ENCODE assay signal across 8 mouse cellular contexts in genomic region chr8:13104691-13105086, GRCm38 (mm10). TPM values are rescaled to one million over a fixed set of nuclear protein-coding genes. Genes with fewer than 3 reads are reported as not detected.
A peak's percentile ranks its signal among the peaks of the same experiment; 100 is the strongest.
DNase-seq lines count a peak whose midpoint lies in the region; ATAC-seq and TF ChIP-seq lines count a peak whose summit lies in the region.

No protein-coding gene starts in this region.

- WGBS in cerebellum, adult 2 months = under 1% methylated on average over 45 of the region's 45 CpGs
- WGBS in hindbrain, embryonic 10.5 days = under 1% methylated on average over 45 of the region's 45 CpGs
- WGBS in lung, postnatal 0 days = 2% methylated on average over 42 of the region's 45 CpGs

- H3K27me3 ChIP-seq in MEL (ENCODE audit: control insufficient read depth in 1 of 2, insufficient read depth in 2 of 2, low read length in 2 of 2) = no peaks in the 10 kb centered on the region
- no peaks in the 10 kb centered on the region for H3K27me3 ChIP-seq in cerebellum, adult 2 months (ENCODE audit: control insufficient read depth, insufficient read depth, low read length)
- H3K27me3 ChIP-seq in hindbrain, embryonic 10.5 days (ENCODE audit: insufficient read depth, poor library complexity, severe bottlenecking) = no peaks in the 10 kb centered on the region
- no peaks in the 10 kb centered on the region for H3K27me3 ChIP-seq in lung, postnatal 0 days (replicated peaks; ENCODE audit: insufficient read depth, low read length)

- peaks cover 2 to 30% of the 10 kb centered on the region in 2 experiments; a peak in 3 of 4 replicates for H3K36me3 ChIP-seq in MEL (ENCODE audit: control insufficient read depth in 1 of 2, insufficient read depth in 2 of 2, low read length in 2 of 2)
- peaks cover 30% of the 10 kb centered on the region for H3K36me3 ChIP-seq in hindbrain, embryonic 10.5 days
- no peaks in the 10 kb centered on the region; the same call in 1 of the 2 replicates for H3K36me3 ChIP-seq in lung, postnatal 0 days (ENCODE audit: insufficient read depth, low read length)

- H3K9ac ChIP-seq in MEL (ENCODE audit: control insufficient read depth, low read depth, low read length, poor library complexity, severe bottlenecking) = peak overlapping the region; percentile 84
- peak overlapping the region; percentile 89 for H3K9ac ChIP-seq in lung, postnatal 0 days (replicated peaks; ENCODE audit: low read depth)

- TF ChIP-seq EP300 in MEL (IDR thresholded peaks at IDR 0.05; ENCODE audit: low read depth in 1 of 2, low read length in 2 of 2) = no peak; a peak in 1 of 4 replicates
- no peak for TF ChIP-seq EP300 in lung, postnatal 0 days (IDR thresholded peaks at IDR 0.05)

- peak overlapping the region; percentile 65 to 94 for H3K4me3 ChIP-seq in MEL (ENCODE audit: control insufficient read depth in 1 of 2, insufficient read depth in 1 of 2, low read depth in 2 of 2, low read length in 2 of 2)
- H3K4me3 ChIP-seq in cerebellum, adult 2 months (replicated peaks; ENCODE audit: insufficient read depth, low read depth, low read length) = peak overlapping the region; percentile 95
- peak overlapping the region; percentile 70 for H3K4me3 ChIP-seq in hindbrain, embryonic 10.5 days
- peak overlapping the region; percentile 93 for H3K4me3 ChIP-seq in lung, postnatal 0 days (ENCODE audit: low read depth, low read length)

- H3K79me2 ChIP-seq in MEL (ENCODE audit: control insufficient read depth, insufficient read depth, low read length, poor library complexity) = peaks cover 64% of the 10 kb centered on the region

- peak in 1 of 3 experiments; percentile 21; a peak in 1 of 6 replicates for TF ChIP-seq CTCF in MEL (IDR thresholded peaks at IDR 0.05 in 2 of 3, conservative IDR thresholded peaks at IDR 0.05 in 1 of 3; ENCODE audit: control insufficient read depth in 1 of 3, insufficient read depth in 1 of 3, low read depth in 2 of 3, low read length in 3 of 3, poor library complexity in 1 of 3, severe bottlenecking in 1 of 3)
- TF ChIP-seq CTCF in cerebellum, adult 2 months (IDR thresholded peaks at IDR 0.05; ENCODE audit: borderline replicate concordance, insufficient read depth, low read depth, low read length) = no peak
- peak; percentile 27; the same call in 1 of the 2 replicates for TF ChIP-seq CTCF in lung, postnatal 0 days (IDR thresholded peaks at IDR 0.05)

- TF ChIP-seq POLR2A in MEL (IDR thresholded peaks at IDR 0.05; ENCODE audit: control insufficient read depth in 1 of 2, insufficient read depth in 1 of 2, low read depth in 1 of 2, low read length in 2 of 2, poor library complexity in 1 of 2) = peak; percentile 71; a peak in 2 of 4 replicates
- peak; percentile 85 for TF ChIP-seq POLR2A in cerebellum, adult 2 months (IDR thresholded peaks at IDR 0.05; ENCODE audit: borderline replicate concordance, insufficient read depth, low read length)

- peak; percentile 72 for ATAC-seq in lung, postnatal 0 days

- peak; percentile 97 for DNase-seq in MEL (ENCODE audit: low read depth, low spot score)
- peak; percentile 91 to 97 for DNase-seq in cerebellum, adult 2 months
- peak; percentile 81 for DNase-seq in forelimb bud, embryonic 11.5 days (ENCODE audit: low read depth, low spot score)
- peak; percentile 91 for DNase-seq in hindbrain, embryonic 10.5 days (ENCODE audit: low spot score)
- DNase-seq in layer of hippocampus, adult 9-11 months = peak; percentile 87
- peak; percentile 94 for DNase-seq in lung, postnatal 0 days (ENCODE audit: low spot score)
- DNase-seq in ovary, postnatal 14 days (ENCODE audit: low spot score) = peak; percentile 95
- DNase-seq in thymus, postnatal 14 days = peak; percentile 93

- H3K4me1 ChIP-seq in MEL (ENCODE audit: control insufficient read depth in 1 of 2, insufficient read depth in 2 of 2, low read length in 2 of 2) = peaks cover 16 to 34% of the 10 kb centered on the region in 2 experiments
- peaks cover 4% of the 10 kb centered on the region for H3K4me1 ChIP-seq in cerebellum, adult 2 months (ENCODE audit: control insufficient read depth, insufficient read depth, low read length)
- H3K4me1 ChIP-seq in hindbrain, embryonic 10.5 days (replicated peaks) = peaks cover 31% of the 10 kb centered on the region
- H3K4me1 ChIP-seq in lung, postnatal 0 days (ENCODE audit: insufficient read depth, low read depth, low read length) = peaks cover 4% of the 10 kb centered on the region; the same call in 1 of the 2 replicates

- H3K9me3 ChIP-seq in MEL (replicated peaks; ENCODE audit: insufficient read depth, low read length) = no peaks in the 10 kb centered on the region
- no peaks in the 10 kb centered on the region for H3K9me3 ChIP-seq in hindbrain, embryonic 10.5 days
- H3K9me3 ChIP-seq in lung, postnatal 0 days (ENCODE audit: low read length) = no peaks in the 10 kb centered on the region

- H3K4me2 ChIP-seq in lung, postnatal 0 days (replicated peaks; ENCODE audit: low read depth, low read length) = peak overlapping the region; percentile 63

- peak overlapping the region; percentile 77 for H3K27ac ChIP-seq in MEL (ENCODE audit: control insufficient read depth, low read depth, low read length)
- peak overlapping the region; percentile 85 for H3K27ac ChIP-seq in cerebellum, adult 2 months (ENCODE audit: insufficient read depth, low read length)
- H3K27ac ChIP-seq in hindbrain, embryonic 10.5 days = peak overlapping the region; percentile 95
- H3K27ac ChIP-seq in lung, postnatal 0 days (ENCODE audit: low read length) = peak overlapping the region; percentile 95

- TF ChIP-seq RAD21 in MEL (IDR thresholded peaks at IDR 0.05; ENCODE audit: low read depth, low read length) = no peak

TF ChIP-seq in MEL, 35 proteins besides CTCF, POLR2A, EP300 and RAD21 (continues in another document):
- no peak for TF ChIP-seq MAX (IDR thresholded peaks at IDR 0.05; ENCODE audit: low read length)
- TF ChIP-seq POLR2AphosphoS2 (IDR thresholded peaks at IDR 0.05; ENCODE audit: low read length) = peak; percentile 56; the same call in 1 of the 2 replicates
- 0 out of 2 replicates have a peak, but pooled peaks have one; percentile 12 for TF ChIP-seq GABPA (IDR thresholded peaks at IDR 0.05; ENCODE audit: low read depth, low read length)
- no peak for TF ChIP-seq CHD1 (IDR thresholded peaks at IDR 0.05; ENCODE audit: low read depth, low read length)
- TF ChIP-seq E2F4 (IDR thresholded peaks at IDR 0.05; ENCODE audit: borderline replicate concordance, low read depth, low read length) = no peak
- peak; percentile 35; the same call in 1 of the 2 replicates for TF ChIP-seq JUND (IDR thresholded peaks at IDR 0.05; ENCODE audit: low read depth, low read length)
- peak; percentile 91 for TF ChIP-seq MXI1 (IDR thresholded peaks at IDR 0.05; ENCODE audit: low read depth, low read length)
- peak; percentile 73; the same call in 1 of the 2 replicates for TF ChIP-seq KAT2A (conservative IDR thresholded peaks at IDR 0.05; ENCODE audit: low read depth, low read length)
- TF ChIP-seq SIN3A (IDR thresholded peaks at IDR 0.05; ENCODE audit: low read length) = peak; percentile 80
- TF ChIP-seq ZMIZ1 (IDR thresholded peaks at IDR 0.05; ENCODE audit: low read depth, low read length) = no peak
- no peak for TF ChIP-seq USF1 (IDR thresholded peaks at IDR 0.05; ENCODE audit: low read depth, low read length)
- TF ChIP-seq ZC3H11A (IDR thresholded peaks at IDR 0.05; ENCODE audit: low read depth, low read length) = no peak
- 0 out of 2 replicates have a peak, but pooled peaks have one; percentile 7 for TF ChIP-seq NRF1 (IDR thresholded peaks at IDR 0.05; ENCODE audit: insufficient read depth, low read depth, low read length, poor library complexity, severe bottlenecking)
- TF ChIP-seq TBP (IDR thresholded peaks at IDR 0.05; ENCODE audit: low read depth, low read length) = peak; percentile 78
- TF ChIP-seq BHLHE40 (IDR thresholded peaks at IDR 0.05; ENCODE audit: borderline replicate concordance, low read depth, low read length) = no peak
- TF ChIP-seq GATA1 (IDR thresholded peaks at IDR 0.05; ENCODE audit: low read depth, low read length) = no peak
- TF ChIP-seq RCOR1 (IDR thresholded peaks at IDR 0.05; ENCODE audit: low read depth, low read length) = no peak
- TF ChIP-seq ELF1 (IDR thresholded peaks at IDR 0.05; ENCODE audit: low read depth, low read length) = peak; percentile 65; the same call in 1 of the 2 replicates
- no peak for TF ChIP-seq POLR2AphosphoS5 (IDR thresholded peaks at IDR 0.05; ENCODE audit: borderline replicate concordance, low read depth, low read length)

RNA-seq across cellular contexts. Expression of gene Pcid2, which starts 0.6 kb away (rescaled TPM):
- 45.1 and 50.1 TPM in 2 replicates for total RNA-seq in MEL (2012; rRNA removed)
- 10 to 100 TPM; 68.1 to 90.6 TPM for polyA plus RNA-seq in MEL (2012; ENCODE audit: insufficient read depth in 1 of 2, insufficient read length in 2 of 2, low read depth in 1 of 2, low replicate concordance in 2 of 2, missing spikeins in 1 of 2)
- polyA plus RNA-seq in cerebellum, adult 2 months (2012; rRNA removed) = 39.0 and 39.6 TPM in 2 replicates
- 58.4 and 63.5 TPM in 2 replicates for polyA plus RNA-seq in hindbrain, embryonic 10.5 days (2016; fragmentation: Nextera tagmentation; extraction: Ambion mirVana)
- polyA plus RNA-seq in lung, postnatal 0 days (2015; fragmentation: Nextera tagmentation; extraction: Ambion mirVana) = 17.5 and 18.0 TPM in 2 replicates

RNA-seq across cellular contexts. Expression of gene Cul4a, which starts 0.7 kb away (rescaled TPM):
- total RNA-seq in MEL (2012; rRNA removed) = 62.3 and 81.4 TPM in 2 replicates
- polyA plus RNA-seq in MEL (2012; ENCODE audit: insufficient read depth in 1 of 2, insufficient read length in 2 of 2, low read depth in 1 of 2, low replicate concordance in 2 of 2, missing spikeins in 1 of 2) = 100 to 1,000 TPM in 1 of 2 experiments, 10 to 100 TPM in 1; 56.2 to 131 TPM
- 54.5 and 57.0 TPM in 2 replicates for polyA plus RNA-seq in cerebellum, adult 2 months (2012; rRNA removed)
- 72.8 and 83.9 TPM in 2 replicates for polyA plus RNA-seq in hindbrain, embryonic 10.5 days (2016; fragmentation: Nextera tagmentation; extraction: Ambion mirVana)
- 59.5 and 61.2 TPM in 2 replicates for polyA plus RNA-seq in lung, postnatal 0 days (2015; fragmentation: Nextera tagmentation; extraction: Ambion mirVana)

RNA-seq across cellular contexts. Expression of gene Proz, which starts 44.0 kb away (rescaled TPM):
- 0.10 and 0.12 TPM in 2 replicates for total RNA-seq in MEL (2012; rRNA removed)
- under 1 TPM in 1 of 2 experiments, not detected in 1; 0.54 TPM for polyA plus RNA-seq in MEL (2012; ENCODE audit: insufficient read depth in 1 of 2, insufficient read length in 2 of 2, low read depth in 1 of 2, low replicate concordance in 2 of 2, missing spikeins in 1 of 2)
- 0.03 and 0.07 TPM in 2 replicates for polyA plus RNA-seq in cerebellum, adult 2 months (2012; rRNA removed)
- polyA plus RNA-seq in hindbrain, embryonic 10.5 days (2016; fragmentation: Nextera tagmentation; extraction: Ambion mirVana) = 0.24 and 0.50 TPM in 2 replicates
- 0.87 and 1.2 TPM in 2 replicates for polyA plus RNA-seq in lung, postnatal 0 days (2015; fragmentation: Nextera tagmentation; extraction: Ambion mirVana)

RNA-seq across cellular contexts. Expression of gene Lamp1, which starts 54.3 kb away (rescaled TPM):
- 191 and 205 TPM in 2 replicates for total RNA-seq in MEL (2012; rRNA removed)
- 100 to 1,000 TPM; 109 to 233 TPM for polyA plus RNA-seq in MEL (2012; ENCODE audit: insufficient read depth in 1 of 2, insufficient read length in 2 of 2, low read depth in 1 of 2, low replicate concordance in 2 of 2, missing spikeins in 1 of 2)
- 554 and 555 TPM in 2 replicates for polyA plus RNA-seq in cerebellum, adult 2 months (2012; rRNA removed)
- polyA plus RNA-seq in hindbrain, embryonic 10.5 days (2016; fragmentation: Nextera tagmentation; extraction: Ambion mirVana) = 218 and 231 TPM in 2 replicates
- 508 and 522 TPM in 2 replicates for polyA plus RNA-seq in lung, postnatal 0 days (2015; fragmentation: Nextera tagmentation; extraction: Ambion mirVana)

Comparison
In these comparisons a context has a peak if more than half of its experiments do, and no peak if none do; other contexts are left out.
1. Peak in every context shown above with its lines: DNase-seq, ATAC-seq, H3K4me3 ChIP-seq and H3K27ac ChIP-seq.